Mouse (Mus musculus) heart, embryonic 13.5 days (tissue): Measurements from ENCODE around the gene Tex37. TPM values are rescaled to one million over a fixed set of nuclear protein-coding genes. Genes with fewer than 3 reads are reported as not detected.

Source experiments
- ATAC-seq: fragments of 200-750 bp; cut with Nextera tagmentation; 2 replicates; pipeline ENCODE4 v1.8.0; 2017; ENCODE audit warnings: moderate TSS enrichment; ENCODE audit not compliant: insufficient number of reproducible peaks, low FRiP score, low TSS enrichment; ENCODE audit errors: extremely low read depth
- H3K27ac ChIP-seq: fragments of 300-500 bp; sonication (generic); replicated peaks from 2 replicates; pipeline ENCODE4 v1.5.1; 2015; ENCODE audit warnings: moderate library complexity, mild to moderate bottlenecking, inconsistent platforms
- H3K27me3 ChIP-seq: fragments of 300-500 bp; sonication (generic); replicated peaks from 2 replicates; pipeline ENCODE4 v1.6.1; 2015; ENCODE audit warnings: mild to moderate bottlenecking, inconsistent platforms
- H3K36me3 ChIP-seq: fragments of 300-500 bp; sonication (generic); 2 replicates; pipeline ENCODE4 v1.6.1; 2015; ENCODE audit warnings: mild to moderate bottlenecking, inconsistent platforms
- H3K4me1 ChIP-seq: fragments of 300-500 bp; sonication (generic); 2 replicates; pipeline ENCODE4 v1.6.1; 2015; ENCODE audit warnings: inconsistent platforms
- H3K4me2 ChIP-seq: fragments of 300-500 bp; sonication (generic); 2 replicates; pipeline ENCODE4 v1.6.1; 2015; ENCODE audit warnings: inconsistent platforms, mild to moderate bottlenecking, moderate library complexity
- H3K4me3 ChIP-seq: fragments of 300-500 bp; sonication (generic); 2 replicates; pipeline ENCODE4 v1.5.1; 2015; ENCODE audit warnings: moderate library complexity, mild to moderate bottlenecking, inconsistent platforms
- H3K9ac ChIP-seq: fragments of 300-500 bp; sonication (generic); 2 replicates; pipeline ENCODE4 v1.6.1; 2015; ENCODE audit warnings: inconsistent platforms, mild to moderate bottlenecking, moderate library complexity
- H3K9me3 ChIP-seq: fragments of 300-500 bp; sonication (generic); 2 replicates; pipeline ENCODE4 v1.6.1; 2016; ENCODE audit warnings: inconsistent platforms
- WGBS: fragments of 180-500 bp; shearing (Covaris S2); methylation state at CpG from one replicate; pipeline ENCODE4 v1.1.7; 2015; ENCODE audit warnings: mixed read lengths; 5-methylcytosine and 5-hydroxymethylcytosine counted together
- polyA plus RNA-seq: library from polyadenylated mRNA; unstranded; fragments of >200 nt; fragmentation: Nextera tagmentation; extraction: Ambion mirVana; gene quantifications from 2 replicates; pipeline ENCODE4 v1.2.1, GENCODE M21; 2015

Tex37 gene
- polyA plus RNA-seq, 1 experiment from 2014 or later, result not detected

DNA sequence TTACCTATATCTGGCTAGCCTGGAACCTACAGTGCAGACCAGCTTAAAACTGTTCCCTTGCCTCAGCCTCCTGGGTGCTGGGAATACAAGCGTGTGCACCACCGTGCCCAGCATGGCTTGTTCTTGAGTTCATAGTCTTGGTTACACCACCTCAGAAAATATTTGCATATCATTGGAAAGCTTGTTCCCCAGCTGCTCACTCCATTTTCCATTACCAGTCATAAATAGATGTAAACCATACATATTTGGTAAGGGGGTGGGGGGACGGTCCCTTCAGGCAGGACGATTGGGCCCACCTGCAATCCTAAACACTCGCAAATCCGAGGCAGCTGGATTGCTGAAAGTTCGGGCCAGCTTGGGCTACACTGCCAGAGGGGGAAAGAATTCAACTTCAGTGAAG is 34.5 kb upstream of the Tex37 start:
- Histone ChIP-seq H3K4me2 (no peak overlapping the region), H3K36me3 (no peaks in the 10 kb centered on the region), H3K4me1 (peaks cover 14% of the 10 kb centered on the region), H3K9ac (no peak overlapping the region), H3K27ac (no peak overlapping the region), H3K9me3 (no peaks in the 10 kb centered on the region), H3K27me3 (peaks cover 83% of the 10 kb centered on the region), H3K4me3 (no peak overlapping the region)
- 67% methylated on average over 7 of the region's 7 CpGs for WGBS
- no peak for ATAC-seq

DNA sequence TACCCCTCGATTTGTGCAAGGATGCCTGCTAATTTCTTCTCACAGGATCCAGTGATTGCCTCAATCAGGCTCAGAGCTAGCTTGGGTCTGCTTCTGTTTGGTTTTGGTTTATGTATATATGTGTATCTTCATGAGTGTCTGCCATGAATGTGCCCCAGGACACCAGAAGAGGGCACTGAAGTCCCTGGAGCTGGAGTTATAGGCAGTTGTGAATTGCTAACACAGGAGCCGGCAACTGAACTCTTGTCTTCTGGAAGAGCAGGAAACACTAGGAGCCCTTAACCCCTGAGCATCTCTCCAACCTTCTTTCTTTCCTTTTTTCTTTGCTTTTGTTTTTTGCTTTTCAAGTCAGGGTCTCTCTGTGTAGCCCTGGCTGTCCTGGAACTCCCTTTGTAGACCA is 13.1 kb upstream of the Tex37 start:
- no peak overlapping the region for H3K4me2 ChIP-seq
- no peaks in the 10 kb centered on the region for H3K4me1 ChIP-seq
- no peaks in the 10 kb centered on the region for H3K27me3 ChIP-seq
- H3K36me3 ChIP-seq, result no peaks in the 10 kb centered on the region
- ATAC-seq, result no peak
- no peaks in the 10 kb centered on the region for H3K9me3 ChIP-seq
- H3K4me3 ChIP-seq, result no peak overlapping the region
- no peak overlapping the region for H3K9ac ChIP-seq
- 78% methylated on average over 2 of the region's 2 CpGs for WGBS
- no peak overlapping the region for H3K27ac ChIP-seq

DNA sequence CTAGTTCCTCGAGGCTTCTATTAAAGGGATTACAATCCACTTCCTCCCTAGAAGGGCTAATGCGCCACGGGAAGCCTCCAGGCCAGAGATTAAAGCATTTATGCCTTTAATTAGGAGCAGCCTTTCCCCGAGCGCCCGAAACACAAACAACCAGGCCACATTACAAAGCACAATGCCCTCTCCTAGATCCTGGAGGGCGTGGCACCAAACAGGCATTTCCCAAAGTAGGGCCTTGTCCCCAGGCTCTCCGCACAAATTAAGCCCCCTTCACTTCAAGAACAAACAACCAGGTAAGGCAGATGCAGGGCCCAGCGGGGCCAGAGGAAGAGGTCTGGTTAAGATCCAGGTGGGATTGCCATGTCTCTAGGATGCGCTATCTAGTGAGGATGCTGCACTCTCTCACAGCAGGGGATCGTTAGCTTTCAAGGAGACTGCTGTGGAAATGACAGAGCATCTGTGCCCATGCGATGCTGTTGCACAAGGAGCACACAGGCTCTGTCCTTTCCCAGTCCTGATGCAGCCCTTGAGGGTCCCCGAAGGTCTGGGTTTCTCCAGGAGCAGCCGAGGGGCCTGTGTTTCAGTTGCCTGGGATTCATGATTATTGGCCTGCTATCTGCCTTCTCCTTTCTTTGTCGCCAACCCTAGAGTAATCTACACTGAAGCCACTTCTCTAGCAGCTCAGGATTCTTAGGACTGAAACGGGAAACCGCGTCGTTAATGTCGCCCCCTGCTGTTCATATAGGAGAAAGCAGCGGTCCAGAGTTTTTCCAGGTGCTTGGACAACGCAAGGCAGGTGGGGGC is 2.7 kb upstream of the Tex37 start:
- 5% methylated on average over 22 of the region's 22 CpGs for WGBS
- Histone ChIP-seq H3K27ac (no peak overlapping the region), H3K4me3 (peak overlapping the region; percentile 22), H3K27me3 (peaks cover 20% of the 10 kb centered on the region), H3K9me3 (no peaks in the 10 kb centered on the region), H3K9ac (peak overlapping the region; percentile 57; the same call in 1 of the 2 replicates), H3K4me2 (peak overlapping the region; percentile 68), H3K4me1 (peaks cover 5% of the 10 kb centered on the region; the same call in 1 of the 2 replicates), H3K36me3 (no peaks in the 10 kb centered on the region)
- no peak for ATAC-seq

DNA sequence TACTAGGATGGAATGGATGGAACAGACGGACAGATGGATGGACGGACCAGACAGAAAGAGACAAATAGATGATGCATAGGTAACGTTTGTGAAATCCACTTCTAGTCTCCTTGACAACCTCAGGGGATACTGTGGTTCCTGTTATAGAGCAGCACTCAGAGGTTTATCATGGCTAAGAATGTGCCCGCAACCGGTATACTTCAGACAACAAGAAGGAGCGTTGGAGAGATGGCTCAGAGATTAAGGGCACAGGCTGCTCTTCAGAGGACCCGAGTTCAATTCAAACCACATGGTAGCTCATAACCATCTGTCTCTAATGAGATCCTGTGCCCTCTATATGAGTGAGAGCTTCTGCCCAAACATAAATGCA is 6.3 kb downstream of the Tex37 start:
- ATAC-seq, result no peak
- H3K4me3 ChIP-seq, result no peak overlapping the region

DNA sequence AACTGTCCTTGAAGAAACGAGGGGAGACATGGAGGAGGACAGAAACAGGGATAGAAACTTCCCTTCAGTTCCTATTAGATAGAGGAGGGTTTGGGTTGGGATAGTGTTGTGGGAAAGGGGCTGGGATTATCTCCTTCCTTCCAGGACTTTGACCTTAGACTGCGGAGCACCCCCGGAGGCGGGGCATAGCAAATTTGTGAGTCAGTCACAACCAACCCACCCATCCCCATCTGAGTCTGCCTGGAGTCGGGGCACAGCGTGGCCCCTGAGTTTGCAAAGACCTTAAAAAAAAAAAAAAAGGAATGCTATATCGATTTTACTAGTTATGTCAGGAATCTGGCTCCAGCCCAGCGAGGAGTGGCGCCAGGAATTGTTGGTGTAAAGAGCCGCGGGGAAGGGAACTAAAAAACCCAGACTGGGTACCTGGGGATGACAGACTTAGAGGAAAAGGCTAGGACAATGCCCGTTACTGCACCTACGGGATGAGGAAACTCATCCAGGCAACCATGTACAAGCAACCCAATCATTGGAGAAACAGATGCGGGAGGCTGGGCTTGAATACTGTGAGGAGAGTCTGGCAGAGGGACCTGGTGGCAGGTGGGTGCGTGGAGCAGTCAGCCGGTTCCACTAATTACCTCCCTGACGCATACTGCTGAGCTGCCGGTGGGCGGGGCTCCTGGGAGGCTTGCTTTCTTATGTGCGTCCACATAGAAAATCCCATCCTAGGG is 6.9 kb downstream of the Tex37 start:
- WGBS, result 8% methylated on average over 20 of the region's 20 CpGs
- H3K4me2 ChIP-seq, result peak overlapping the region; percentile 66
- H3K27me3 ChIP-seq, result peaks cover 47% of the 10 kb centered on the region
- peak overlapping the region; percentile 35 for H3K4me3 ChIP-seq
- H3K36me3 ChIP-seq, result peaks cover 2% of the 10 kb centered on the region
- H3K9ac ChIP-seq, result peak overlapping the region; percentile 52; the same call in 1 of the 2 replicates
- H3K9me3 ChIP-seq, result no peaks in the 10 kb centered on the region
- no peak for ATAC-seq
- H3K27ac ChIP-seq, result no peak overlapping the region
- peaks cover 15% of the 10 kb centered on the region for H3K4me1 ChIP-seq

More for the DNA sequence above, 6.3 kb downstream of the Tex37 start:
- H3K4me2 ChIP-seq, result peak overlapping the region; percentile 66
- no peak overlapping the region for H3K27ac ChIP-seq
- H3K27me3 ChIP-seq, result peaks cover 47% of the 10 kb centered on the region
- H3K4me1 ChIP-seq, result peaks cover 15% of the 10 kb centered on the region
- 58% methylated on average over 7 of the region's 7 CpGs for WGBS
- no peaks in the 10 kb centered on the region for H3K9me3 ChIP-seq
- H3K36me3 ChIP-seq, result no peaks in the 10 kb centered on the region
- H3K9ac ChIP-seq, result no peak overlapping the region

DNA sequence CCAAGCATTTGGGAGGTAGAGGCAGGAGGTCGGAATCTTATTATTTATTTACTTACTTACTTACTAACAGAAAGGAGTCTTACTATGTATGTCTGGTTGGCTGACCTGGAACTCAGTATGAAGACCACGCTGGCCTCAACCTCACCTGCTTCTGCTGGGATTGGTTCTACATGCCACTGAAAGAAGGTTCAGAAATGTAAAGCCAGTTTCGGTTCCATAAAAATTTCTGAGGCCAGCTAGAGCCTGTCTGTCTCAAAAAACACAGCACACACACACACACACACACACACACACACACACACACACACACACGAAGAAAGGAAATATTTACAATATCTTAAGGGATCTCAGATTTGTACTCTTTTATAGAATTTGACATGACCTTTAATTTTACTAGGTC is 8.4 kb downstream of the Tex37 start:
- WGBS, result 55% methylated on average over 4 of the region's 4 CpGs

DNA sequence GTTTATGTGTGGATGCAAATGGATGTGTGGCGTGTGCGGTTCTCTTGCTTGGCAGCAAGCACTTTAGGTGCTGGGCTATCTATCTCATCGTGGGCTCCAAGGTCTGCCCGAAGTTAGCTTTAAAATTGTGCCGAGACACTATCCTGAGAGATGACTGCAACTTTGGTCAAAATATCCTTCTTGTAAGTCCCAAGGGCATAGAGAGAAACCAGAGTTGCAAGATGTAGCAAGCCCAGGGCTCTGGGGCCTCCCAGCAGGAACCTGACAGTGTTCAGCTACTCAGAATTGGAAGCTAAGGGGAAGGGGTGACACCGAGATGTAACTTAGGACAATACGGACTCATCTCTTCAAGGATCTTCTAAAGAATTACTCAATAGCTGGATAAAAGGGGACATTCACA is 9.2 kb downstream of the Tex37 start:
- H3K27ac ChIP-seq, result no peak overlapping the region
- H3K4me1 ChIP-seq, result peaks cover 15% of the 10 kb centered on the region
- no peak overlapping the region for H3K4me3 ChIP-seq
- H3K36me3 ChIP-seq, result peaks cover 21% of the 10 kb centered on the region
- peaks cover 47% of the 10 kb centered on the region for H3K27me3 ChIP-seq
- no peaks in the 10 kb centered on the region for H3K9me3 ChIP-seq
- H3K9ac ChIP-seq, result no peak overlapping the region
- no peak for ATAC-seq
- no peak overlapping the region for H3K4me2 ChIP-seq
- 84% methylated on average over 7 of the region's 7 CpGs for WGBS

More for the DNA sequence above, 8.4 kb downstream of the Tex37 start:
- Histone ChIP-seq H3K9ac (no peak overlapping the region), H3K27ac (no peak overlapping the region), H3K4me1 (peaks cover 15% of the 10 kb centered on the region), H3K4me2 (no peak overlapping the region), H3K27me3 (peaks cover 47% of the 10 kb centered on the region), H3K9me3 (no peaks in the 10 kb centered on the region), H3K4me3 (no peak overlapping the region), H3K36me3 (peaks cover 17% of the 10 kb centered on the region)
- ATAC-seq, result no peak

DNA sequence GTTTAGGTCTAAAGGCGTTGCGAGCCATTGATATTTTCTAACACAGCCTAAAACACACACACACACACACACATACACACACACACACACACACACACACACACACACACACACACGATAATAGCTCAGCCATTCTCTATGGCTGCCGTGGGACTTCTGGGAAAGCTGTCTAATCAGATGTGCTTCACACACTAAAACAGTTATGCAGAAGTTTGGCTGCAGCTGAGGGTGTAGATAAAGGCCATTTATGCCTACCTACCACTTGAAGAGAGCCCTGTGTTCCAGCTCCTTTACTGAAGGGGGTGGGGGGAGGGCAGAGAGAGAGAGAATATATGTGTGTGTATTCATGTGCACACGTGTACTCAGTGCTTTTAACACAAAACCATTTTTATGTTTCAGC is 15.0 kb downstream of the Tex37 start:
- 85% methylated on average over 5 of the region's 5 CpGs for WGBS
- H3K9ac ChIP-seq, result no peak overlapping the region
- H3K27ac ChIP-seq, result no peak overlapping the region
- H3K4me2 ChIP-seq, result no peak overlapping the region
- H3K4me1 ChIP-seq, result no peaks in the 10 kb centered on the region
- no peaks in the 10 kb centered on the region for H3K27me3 ChIP-seq
- no peaks in the 10 kb centered on the region for H3K9me3 ChIP-seq
- H3K36me3 ChIP-seq, result peaks cover 61% of the 10 kb centered on the region
- no peak for ATAC-seq
- H3K4me3 ChIP-seq, result no peak overlapping the region

DNA sequence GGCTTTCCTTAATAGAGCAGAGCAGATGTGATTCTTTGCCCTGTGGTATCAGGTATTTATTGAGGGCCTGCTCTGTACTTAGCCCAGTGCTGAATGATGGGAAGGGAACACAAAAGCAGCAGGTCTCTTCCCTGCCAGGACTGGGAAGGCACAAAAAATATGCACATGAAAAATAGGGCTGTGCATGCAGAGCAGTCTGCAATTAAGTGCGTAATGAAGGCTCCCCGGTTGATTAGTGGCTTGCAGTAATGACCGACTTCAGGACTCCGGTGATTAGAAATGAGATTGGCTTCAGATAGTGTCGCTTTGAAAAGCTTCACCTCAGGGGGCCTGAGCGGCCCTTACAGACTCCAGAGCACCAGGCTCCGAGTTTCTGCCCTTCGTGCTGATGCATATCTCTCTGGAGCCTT is 19.1 kb downstream of the Tex37 start:
- no peaks in the 10 kb centered on the region for H3K9me3 ChIP-seq
- 50% methylated on average over 8 of the region's 8 CpGs for WGBS

DNA sequence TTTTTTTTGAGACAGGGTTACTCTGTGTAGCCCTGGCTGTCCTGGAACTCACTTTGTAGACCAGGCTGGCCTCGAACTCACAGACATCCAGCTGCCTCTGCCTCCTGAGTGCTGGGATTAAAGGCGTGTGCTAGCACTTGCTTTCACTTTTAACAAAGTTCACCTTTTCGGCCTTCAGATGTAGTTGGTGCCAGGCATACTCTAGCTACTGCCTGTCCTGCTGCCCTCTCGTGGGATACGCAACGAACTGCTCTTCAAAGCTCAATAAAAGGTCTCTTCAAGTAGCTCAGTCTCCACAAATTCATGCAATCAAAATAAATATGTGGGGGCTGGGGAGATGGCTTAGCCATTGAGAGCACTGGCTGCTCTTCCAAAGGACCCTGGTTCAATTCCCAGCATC is 20.6 kb downstream of the Tex37 start:
- 75% methylated on average over 6 of the region's 6 CpGs for WGBS
- H3K9me3 ChIP-seq, result no peaks in the 10 kb centered on the region
- no peaks in the 10 kb centered on the region for H3K4me1 ChIP-seq
- H3K27me3 ChIP-seq, result no peaks in the 10 kb centered on the region
- H3K4me2 ChIP-seq, result no peak overlapping the region
- no peak overlapping the region for H3K9ac ChIP-seq
- no peak overlapping the region for H3K4me3 ChIP-seq
- peaks cover 81% of the 10 kb centered on the region for H3K36me3 ChIP-seq
- H3K27ac ChIP-seq, result no peak overlapping the region
- ATAC-seq, result no peak

More for the DNA sequence above, 19.1 kb downstream of the Tex37 start:
- H3K9ac ChIP-seq, result no peak overlapping the region
- H3K27ac ChIP-seq, result no peak overlapping the region
- H3K36me3 ChIP-seq, result peaks cover 78% of the 10 kb centered on the region
- ATAC-seq, result no peak
- no peaks in the 10 kb centered on the region for H3K27me3 ChIP-seq
- H3K4me1 ChIP-seq, result no peaks in the 10 kb centered on the region
- no peak overlapping the region for H3K4me2 ChIP-seq
- H3K4me3 ChIP-seq, result no peak overlapping the region

DNA sequence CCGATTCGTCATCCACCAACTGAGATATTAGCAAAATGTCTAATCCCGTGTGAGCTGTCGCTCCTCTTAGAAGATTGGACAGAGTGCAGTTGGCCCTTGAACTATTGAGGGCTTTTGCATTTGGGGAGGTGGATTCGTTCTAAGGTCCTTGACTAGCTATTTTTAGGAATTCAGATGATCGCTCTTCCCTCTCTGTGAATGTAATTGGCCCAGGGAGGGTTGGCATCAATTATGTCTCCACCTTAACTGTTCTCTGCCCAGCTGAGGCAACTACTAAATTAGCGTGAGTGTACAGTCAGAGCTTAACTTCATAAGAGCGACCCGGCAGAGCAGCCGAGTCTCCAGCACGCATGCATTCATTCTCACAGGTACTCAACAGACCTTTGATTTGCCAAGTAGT is 30.7 kb downstream of the Tex37 start:
- Histone ChIP-seq H3K4me3 (peak overlapping the region; percentile 10), H3K4me2 (peak overlapping the region; percentile 42), H3K4me1 (peaks cover 9% of the 10 kb centered on the region), H3K9me3 (no peaks in the 10 kb centered on the region), H3K36me3 (peaks cover 98% of the 10 kb centered on the region), H3K9ac (peak overlapping the region; percentile 12; the same call in 1 of the 2 replicates), H3K27ac (peak overlapping the region; percentile 41), H3K27me3 (no peaks in the 10 kb centered on the region)
- no peak for ATAC-seq
- 60% methylated on average over 11 of the region's 11 CpGs for whole genome bisulfite sequencing
